Mouse (Mus musculus) brain, embryonic 14.5 days (tissue): ENCODE data around the gene Cyb5r2.

Experiments
- CTCF ChIP-seq: fragments of 200-500 bp; IDR thresholded peaks from 2 replicates; pipeline ENCODE4 v1.5.1; 2012; ENCODE audit warnings: inconsistent platforms, mild to moderate bottlenecking, moderate library complexity, borderline replicate concordance; ENCODE audit not compliant: insufficient read depth, insufficient read length; ENCODE audit errors: extremely low read depth
- POLR2A ChIP-seq: fragments of 200-500 bp; IDR thresholded peaks from 2 replicates; pipeline ENCODE4 v1.6.1; 2012; ENCODE audit warnings: mild to moderate bottlenecking, inconsistent platforms, borderline replicate concordance; ENCODE audit not compliant: poor library complexity, insufficient read depth, insufficient read length, severe bottlenecking; ENCODE audit errors: extremely low read depth

GRCm38 (mm10) chr7:107705941-107706340 lies 51.9 kb downstream of the Cyb5r2 start:
- TF ChIP-seq CTCF: no peak
- TF ChIP-seq POLR2A: no peak
